Mouse (Mus musculus): ENCODE results near the gene Coro1b. TPM values are rescaled to one million over a fixed set of nuclear protein-coding genes. Genes with fewer than 3 reads are reported as not detected.
A peak's percentile ranks its signal among the peaks of the same experiment; 100 is the strongest.

Coro1b gene
- total and polyA plus RNA-seq, 3 experiments: 43.9 to 95.0 (median 45.1) TPM

GRCm38 (mm10) chr19:4172925-4173324 is 24.5 kb downstream of the Coro1b start:
- no peak overlapping the region for H3K4me3 ChIP-seq
- peak overlapping the region; percentile 92 for H3K27ac ChIP-seq
- intact Hi-C loops (cut with DNase I): no loop called here
- peak overlapping the region; percentile 6; the same call in 1 of the 2 replicates for H3K9ac ChIP-seq (ENCODE audit: low read depth, low read length)
- DNase-seq: peak in 1 of 2 experiments; percentile 34
- H3K36me3 ChIP-seq (ENCODE audit: control insufficient read depth, insufficient read depth, low read length): no peaks in the 10 kb centered on the region
- 60% methylated on average over 11 of the region's 11 CpGs for WGBS
- no peaks in the 10 kb centered on the region for H3K79me2 ChIP-seq (replicated peaks; ENCODE audit: control insufficient read depth, insufficient read depth, low read length)
- peaks cover 10% of the 10 kb centered on the region for H3K4me1 ChIP-seq (ENCODE audit: control insufficient read depth, insufficient read depth, low read length)
- TF ChIP-seq CTCF (IDR thresholded peaks at IDR 0.05): peak; percentile 51
- TF ChIP-seq POLR2A (IDR thresholded peaks at IDR 0.05; ENCODE audit: insufficient read depth, low read depth, low read length): 0 out of 2 replicates have a peak, but pooled peaks have one; percentile 23
- no peak for TF ChIP-seq EP300 (IDR thresholded peaks at IDR 0.05; ENCODE audit: insufficient read depth, low read depth, low read length)
- H3K27me3 ChIP-seq (ENCODE audit: control insufficient read depth, insufficient read depth, low read length): no peaks in the 10 kb centered on the region

- Histone ChIP-seq H3K4me3 (peak within 1 kb of the TSS; percentile 36), H3K27me3 (ENCODE audit: control insufficient read depth, insufficient read depth, low read length) (no peaks in the 10 kb centered on the region), H3K4me1 (ENCODE audit: control insufficient read depth, insufficient read depth, low read length) (peaks cover 7% of the 10 kb centered on the region), H3K27ac (peak within 1 kb of the TSS; percentile 79), H3K36me3 (ENCODE audit: control insufficient read depth, insufficient read depth, low read length) (no peaks in the 10 kb centered on the region), H3K79me2 (replicated peaks; ENCODE audit: control insufficient read depth, insufficient read depth, low read length) (no peaks in the 10 kb centered on the region), H3K9ac (ENCODE audit: low read depth, low read length) (peak within 1 kb of the TSS; percentile 65)
- peak; percentile 60 to 69 for DNase-seq
- TF ChIP-seq EP300 (IDR thresholded peaks at IDR 0.05; ENCODE audit: insufficient read depth, low read depth, low read length) (no peak), CTCF (IDR thresholded peaks at IDR 0.05) (no peak), POLR2A (IDR thresholded peaks at IDR 0.05; ENCODE audit: insufficient read depth, low read depth, low read length) (peak; percentile 69)
- intact Hi-C loops (cut with DNase I): no loop called here
- 8% methylated on average over 11 of the region's 11 CpGs for WGBS
Measured at GRCm38 (mm10) chr19:4175368-4175947, 27.0 kb downstream of the Coro1b start, which contains the start of gene Carns1. Gene Carns1, minus strand, starts transcription at chr19:4175479.

- Histone ChIP-seq H3K9ac (ENCODE audit: low read depth, low read length) (no peak overlapping the region), H3K4me1 (ENCODE audit: control insufficient read depth, insufficient read depth, low read length) (peaks cover 8% of the 10 kb centered on the region; the same call in 1 of the 2 replicates), H3K27me3 (ENCODE audit: control insufficient read depth, insufficient read depth, low read length) (no peaks in the 10 kb centered on the region), H3K4me3 (no peak overlapping the region), H3K27ac (no peak overlapping the region), H3K79me2 (replicated peaks; ENCODE audit: control insufficient read depth, insufficient read depth, low read length) (no peaks in the 10 kb centered on the region), H3K36me3 (ENCODE audit: control insufficient read depth, insufficient read depth, low read length) (no peaks in the 10 kb centered on the region)
- TF ChIP-seq CTCF (IDR thresholded peaks at IDR 0.05) (no peak), EP300 (IDR thresholded peaks at IDR 0.05; ENCODE audit: insufficient read depth, low read depth, low read length) (no peak), POLR2A (IDR thresholded peaks at IDR 0.05; ENCODE audit: insufficient read depth, low read depth, low read length) (no peak)
- intact Hi-C loops (cut with DNase I): no loop called here
- 87% methylated on average over 7 of the region's 7 CpGs for WGBS
- no peak for DNase-seq
Measured at GRCm38 (mm10) chr19:4180411-4180810, 32.0 kb downstream of the Coro1b start.

GRCm38 (mm10) chr19:4181892-4182291 is 33.5 kb downstream of the Coro1b start:
- 64% methylated on average over 3 of the region's 3 CpGs for WGBS
- no peaks in the 10 kb centered on the region for H3K27me3 ChIP-seq (ENCODE audit: control insufficient read depth, insufficient read depth, low read length)

GRCm38 (mm10) chr19:4183689-4184088 is 35.3 kb downstream of the Coro1b start:
- H3K9ac ChIP-seq (ENCODE audit: low read depth, low read length): no peak overlapping the region
- WGBS: 92% methylated on average over 2 of the region's 2 CpGs
- intact Hi-C loops (cut with DNase I): no loop called here
- no peak overlapping the region for H3K27ac ChIP-seq
- H3K79me2 ChIP-seq (replicated peaks; ENCODE audit: control insufficient read depth, insufficient read depth, low read length): no peaks in the 10 kb centered on the region
- peaks cover 8% of the 10 kb centered on the region; the same call in 1 of the 2 replicates for H3K4me1 ChIP-seq (ENCODE audit: control insufficient read depth, insufficient read depth, low read length)
- DNase-seq: no peak
- H3K4me3 ChIP-seq: no peak overlapping the region
- TF ChIP-seq CTCF (IDR thresholded peaks at IDR 0.05): no peak
- no peak for TF ChIP-seq POLR2A (IDR thresholded peaks at IDR 0.05; ENCODE audit: insufficient read depth, low read depth, low read length)
- no peak for TF ChIP-seq EP300 (IDR thresholded peaks at IDR 0.05; ENCODE audit: insufficient read depth, low read depth, low read length)
- H3K36me3 ChIP-seq (ENCODE audit: control insufficient read depth, insufficient read depth, low read length): no peaks in the 10 kb centered on the region
- H3K27me3 ChIP-seq (ENCODE audit: control insufficient read depth, insufficient read depth, low read length): no peaks in the 10 kb centered on the region

More at GRCm38 (mm10) chr19:4181892-4182291, 33.5 kb downstream of the Coro1b start:
- Histone ChIP-seq H3K27ac (no peak overlapping the region), H3K9ac (ENCODE audit: low read depth, low read length) (no peak overlapping the region), H3K36me3 (ENCODE audit: control insufficient read depth, insufficient read depth, low read length) (no peaks in the 10 kb centered on the region), H3K79me2 (replicated peaks; ENCODE audit: control insufficient read depth, insufficient read depth, low read length) (no peaks in the 10 kb centered on the region), H3K4me1 (ENCODE audit: control insufficient read depth, insufficient read depth, low read length) (peaks cover 8% of the 10 kb centered on the region; the same call in 1 of the 2 replicates), H3K4me3 (no peak overlapping the region)
- TF ChIP-seq EP300 (IDR thresholded peaks at IDR 0.05; ENCODE audit: insufficient read depth, low read depth, low read length) (no peak), POLR2A (IDR thresholded peaks at IDR 0.05; ENCODE audit: insufficient read depth, low read depth, low read length) (no peak), CTCF (IDR thresholded peaks at IDR 0.05) (no peak)
- intact Hi-C loops (cut with DNase I): no loop called here
- peak in 1 of 2 experiments; percentile 74 for DNase-seq

All from heart, adult 2 months (tissue).